Mouse (Mus musculus): ENCODE measurements around the gene Mylpf. TPM values are rescaled to one million over a fixed set of nuclear protein-coding genes. Genes with fewer than 3 reads are reported as not detected.

The Mylpf gene
- polyA plus RNA-seq (2012; fragmentation: generic; extraction: Trizol) = 39.4 TPM
- long read RNA-seq, experiment 1, transcript Mylpf-201 (7 exons, 766 nt) = major isoform, 209 of 249 reads
- long read RNA-seq, experiment 1, partial matches to known transcripts = 34 of 249 reads
- long read RNA-seq, experiment 1, other reads (novel, unspliced or antisense) = 5 of 249 reads
- long read RNA-seq, experiment 2 = 0 reads

DNA sequence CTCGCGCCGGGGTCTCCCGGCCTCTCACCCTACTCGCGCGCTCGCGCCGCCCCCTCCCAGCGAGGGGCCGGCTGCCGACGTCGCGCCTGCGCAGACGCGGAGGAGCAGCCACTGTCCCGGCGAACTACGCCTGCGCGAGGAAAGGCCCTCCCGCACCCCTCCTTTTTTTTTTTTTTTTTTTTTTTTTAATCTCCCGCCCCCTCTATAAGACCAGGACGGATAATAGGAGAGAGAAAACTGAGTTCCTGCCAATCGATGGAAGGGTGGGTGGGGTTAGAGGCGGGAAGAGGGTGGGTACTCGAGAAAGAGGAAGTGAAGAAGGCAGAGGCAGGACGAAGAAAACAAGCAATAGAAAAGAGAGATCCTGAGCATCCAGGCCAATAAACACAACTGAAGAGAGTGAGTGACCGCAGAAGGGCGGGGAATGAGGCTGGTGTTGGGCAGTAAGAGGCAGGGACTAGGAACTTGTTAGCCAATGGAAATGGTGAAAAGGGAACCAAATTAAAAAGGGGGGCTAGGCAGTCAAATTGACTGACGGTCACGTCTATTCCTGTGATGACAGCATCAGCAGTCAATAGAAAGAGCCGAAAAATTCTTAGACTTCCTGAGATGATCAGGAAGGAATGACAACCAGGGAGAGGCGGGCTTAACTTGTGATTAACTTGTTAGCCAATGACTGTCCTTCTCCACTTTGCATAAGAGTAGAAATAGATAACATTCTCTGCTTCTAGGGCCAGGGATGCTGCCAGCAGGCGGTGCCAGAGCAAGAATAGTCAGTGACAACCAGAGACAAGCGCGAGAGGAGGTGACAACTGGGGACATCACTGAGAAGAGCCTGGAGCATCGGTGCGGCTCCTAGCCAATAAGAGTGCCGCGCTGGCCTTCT, at the start of gene Mylpf:
Gene Mylpf (plus strand): TSS at position 338 of the 886 bp plus-strand sequence.
- H3K4me3 ChIP-seq (ENCODE audit: insufficient read depth, poor library complexity, severe bottlenecking) = peak within 1 kb of the TSS; percentile 83
- H3K79me2 ChIP-seq (ENCODE audit: control insufficient read depth, insufficient read depth) = peaks cover 43% of the 10 kb centered on the region
- H3K36me3 ChIP-seq (ENCODE audit: control insufficient read depth, insufficient read depth) = peaks cover 1% of the 10 kb centered on the region
- no peaks in the 10 kb centered on the region for H3K27me3 ChIP-seq (ENCODE audit: control insufficient read depth, insufficient read depth, insufficient read length)
- TF ChIP-seq CEBPB (IDR thresholded peaks at IDR 0.05; ENCODE audit: low read depth) (no peak), CTCF (IDR thresholded peaks at IDR 0.05; ENCODE audit: control insufficient read depth, insufficient read depth, insufficient read length) (peak; percentile 11), MYOD1 (IDR thresholded peaks at IDR 0.05; ENCODE audit: control insufficient read depth, insufficient read length, low read depth) (no peak), USF1 (IDR thresholded peaks at IDR 0.05; ENCODE audit: low read depth) (no peak), MYOG (IDR thresholded peaks at IDR 0.05; ENCODE audit: control insufficient read depth, extremely low read depth, insufficient read length) (no peak)
- peak within 1 kb of the TSS; percentile 68 for H3ac ChIP-seq (ENCODE audit: control insufficient read depth, insufficient read length, low read depth)
- peaks cover 36% of the 10 kb centered on the region for H3K79me3 ChIP-seq (ENCODE audit: low read depth)

DNA sequence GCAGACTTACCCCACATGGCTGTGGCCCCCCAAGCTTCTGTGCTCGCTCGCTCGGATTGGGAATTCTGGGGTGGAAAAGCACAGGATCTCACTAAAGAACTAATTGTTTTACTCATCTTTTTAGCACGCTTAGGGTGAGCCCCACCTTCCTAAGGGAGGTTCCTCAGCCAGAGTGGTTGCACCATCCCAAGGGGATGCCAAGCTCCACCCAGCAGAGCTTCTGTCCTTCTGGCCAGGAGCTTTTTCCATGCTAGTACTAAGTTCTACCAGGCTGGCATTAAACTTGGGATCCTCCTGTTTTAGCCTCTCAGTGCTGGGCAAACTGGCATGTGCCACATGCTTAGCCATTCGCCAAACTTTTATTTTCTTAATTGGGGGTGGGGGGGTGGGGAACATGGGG, 46.1 kb upstream of the Mylpf start:
- Histone ChIP-seq H3K4me3 (ENCODE audit: insufficient read depth, poor library complexity, severe bottlenecking) (no peak overlapping the region), H3ac (ENCODE audit: control insufficient read depth, insufficient read length, low read depth) (no peak overlapping the region), H3K79me3 (ENCODE audit: low read depth) (no peaks in the 10 kb centered on the region), H3K36me3 (ENCODE audit: control insufficient read depth, insufficient read depth) (no peaks in the 10 kb centered on the region), H3K79me2 (ENCODE audit: control insufficient read depth, insufficient read depth) (no peaks in the 10 kb centered on the region), H3K27me3 (ENCODE audit: control insufficient read depth, insufficient read depth, insufficient read length) (peaks cover 4% of the 10 kb centered on the region)
- no peak for TF ChIP-seq FOSL1 (IDR thresholded peaks at IDR 0.05; ENCODE audit: insufficient read depth, low read length, poor library complexity, severe bottlenecking)
- TF ChIP-seq MYOG (IDR thresholded peaks at IDR 0.05; ENCODE audit: control insufficient read depth, extremely low read depth, insufficient read length) = no peak
- no peak for TF ChIP-seq USF1 (IDR thresholded peaks at IDR 0.05; ENCODE audit: low read depth)
- no peak for TF ChIP-seq MYOD1 (IDR thresholded peaks at IDR 0.05; ENCODE audit: control insufficient read depth, insufficient read length, low read depth)
- TF ChIP-seq CTCF (IDR thresholded peaks at IDR 0.05; ENCODE audit: control insufficient read depth, insufficient read depth, insufficient read length) = no peak
- no peak for TF ChIP-seq MAX (IDR thresholded peaks at IDR 0.05)
- TF ChIP-seq CEBPB (IDR thresholded peaks at IDR 0.05; ENCODE audit: low read depth) = no peak

DNA sequence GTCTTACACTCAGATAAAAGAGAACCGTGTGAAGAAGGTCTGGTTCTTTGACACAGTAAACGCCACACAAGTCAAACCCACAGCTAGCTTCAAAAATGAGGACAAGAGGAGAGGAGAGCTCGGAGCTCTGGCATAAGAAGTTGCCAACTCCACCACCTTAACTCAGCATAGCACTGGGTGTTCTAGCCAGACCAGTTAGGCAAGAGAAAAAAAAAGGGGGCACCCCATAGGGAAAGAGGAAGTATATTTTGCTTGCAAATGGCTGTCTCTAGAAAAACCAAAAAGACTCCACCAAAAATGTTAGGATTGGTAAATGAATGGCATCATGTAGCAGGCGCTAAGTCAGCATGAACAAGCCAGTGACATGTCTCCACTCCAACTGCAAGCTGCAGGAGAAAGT, 44.7 kb upstream of the Mylpf start:
- no peaks in the 10 kb centered on the region for H3K79me3 ChIP-seq (ENCODE audit: low read depth)
- no peaks in the 10 kb centered on the region for H3K79me2 ChIP-seq (ENCODE audit: control insufficient read depth, insufficient read depth)
- H3K36me3 ChIP-seq (ENCODE audit: control insufficient read depth, insufficient read depth) = no peaks in the 10 kb centered on the region
- H3K27me3 ChIP-seq (ENCODE audit: control insufficient read depth, insufficient read depth, insufficient read length) = peaks cover 4% of the 10 kb centered on the region
- no peak overlapping the region for H3ac ChIP-seq (ENCODE audit: control insufficient read depth, insufficient read length, low read depth)
- H3K4me3 ChIP-seq (ENCODE audit: insufficient read depth, poor library complexity, severe bottlenecking) = no peak overlapping the region
- no peak for TF ChIP-seq MYOD1 (IDR thresholded peaks at IDR 0.05; ENCODE audit: control insufficient read depth, insufficient read length, low read depth)
- no peak for TF ChIP-seq CEBPB (IDR thresholded peaks at IDR 0.05; ENCODE audit: low read depth)
- TF ChIP-seq FOSL1 (IDR thresholded peaks at IDR 0.05; ENCODE audit: insufficient read depth, low read length, poor library complexity, severe bottlenecking) = no peak
- no peak for TF ChIP-seq MYOG (IDR thresholded peaks at IDR 0.05; ENCODE audit: control insufficient read depth, extremely low read depth, insufficient read length)
- no peak for TF ChIP-seq USF1 (IDR thresholded peaks at IDR 0.05; ENCODE audit: low read depth)
- TF ChIP-seq MAX (IDR thresholded peaks at IDR 0.05) = no peak
- TF ChIP-seq CTCF (IDR thresholded peaks at IDR 0.05; ENCODE audit: control insufficient read depth, insufficient read depth, insufficient read length) = no peak

DNA sequence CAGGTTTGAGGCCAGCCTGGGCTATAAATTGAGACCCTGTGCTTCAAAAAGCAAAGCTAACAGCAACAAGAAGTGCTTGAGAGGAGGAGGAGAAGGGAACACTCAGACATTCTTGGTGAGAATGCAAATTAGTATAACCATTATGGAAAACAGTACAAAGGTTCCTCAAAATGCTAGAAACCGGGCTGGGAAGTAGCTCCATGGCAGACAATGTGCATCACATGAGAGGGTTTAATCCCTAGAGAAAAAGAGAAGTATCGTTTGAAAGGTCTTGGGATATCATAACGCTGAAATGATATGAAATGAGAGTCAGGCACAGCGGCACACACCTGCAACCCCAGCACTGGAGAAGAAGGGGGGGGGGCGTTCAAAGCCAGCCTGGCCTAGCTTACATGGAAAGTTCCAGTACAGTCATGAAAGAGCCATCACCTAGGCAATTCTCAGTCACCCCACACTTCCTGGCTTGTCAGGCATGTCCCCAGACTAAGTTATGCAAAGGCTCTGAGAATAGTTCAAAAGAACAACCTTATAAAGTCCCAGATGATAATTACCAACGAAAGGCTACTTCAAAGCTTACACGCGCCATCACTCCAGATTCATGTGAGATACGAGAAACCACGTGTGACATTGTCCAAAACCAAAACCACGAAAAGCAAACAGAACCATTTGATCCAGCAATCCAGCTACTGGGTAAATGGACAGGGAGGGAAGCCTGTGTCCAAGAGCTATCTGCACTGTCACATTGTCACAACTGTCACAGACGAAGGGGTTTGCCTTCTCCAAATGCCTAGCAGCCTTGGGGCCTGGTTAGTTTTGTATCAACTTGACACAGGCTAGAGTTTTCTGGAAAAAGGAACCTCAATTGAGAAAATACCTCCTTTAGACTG, 42.8 kb upstream of the Mylpf start:
- Histone ChIP-seq H3K4me3 (ENCODE audit: insufficient read depth, poor library complexity, severe bottlenecking) (no peak overlapping the region), H3K36me3 (ENCODE audit: control insufficient read depth, insufficient read depth) (no peaks in the 10 kb centered on the region), H3K79me2 (ENCODE audit: control insufficient read depth, insufficient read depth) (no peaks in the 10 kb centered on the region), H3K79me3 (ENCODE audit: low read depth) (no peaks in the 10 kb centered on the region), H3K27me3 (ENCODE audit: control insufficient read depth, insufficient read depth, insufficient read length) (peaks cover 4% of the 10 kb centered on the region), H3ac (ENCODE audit: control insufficient read depth, insufficient read length, low read depth) (no peak overlapping the region)
- TF ChIP-seq MYOD1 (IDR thresholded peaks at IDR 0.05; ENCODE audit: control insufficient read depth, insufficient read length, low read depth) (no peak), CTCF (IDR thresholded peaks at IDR 0.05; ENCODE audit: control insufficient read depth, insufficient read depth, insufficient read length) (no peak), FOSL1 (IDR thresholded peaks at IDR 0.05; ENCODE audit: insufficient read depth, low read length, poor library complexity, severe bottlenecking) (no peak), MYOG (IDR thresholded peaks at IDR 0.05; ENCODE audit: control insufficient read depth, extremely low read depth, insufficient read length) (no peak), CEBPB (IDR thresholded peaks at IDR 0.05; ENCODE audit: low read depth) (no peak), MAX (IDR thresholded peaks at IDR 0.05) (no peak), USF1 (IDR thresholded peaks at IDR 0.05; ENCODE audit: low read depth) (no peak)

DNA sequence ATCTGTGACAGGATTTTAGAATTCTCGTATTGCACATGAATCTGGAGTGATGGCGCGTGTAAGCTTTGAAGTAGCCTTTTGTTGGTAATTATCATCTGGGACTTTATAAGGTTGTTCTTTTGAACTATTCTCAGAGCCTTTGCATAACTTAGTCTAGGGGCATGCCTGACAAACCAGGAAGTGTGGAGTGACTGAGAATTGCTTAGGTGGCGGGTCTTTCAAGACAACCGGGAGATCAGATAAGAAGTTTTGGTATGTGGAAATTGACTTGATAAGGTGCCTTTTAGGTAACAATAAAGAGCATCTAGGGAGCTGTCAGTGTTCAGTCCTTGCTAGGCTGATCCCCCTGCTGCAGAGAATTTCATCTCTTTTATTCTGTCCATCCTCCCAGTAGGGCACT, 42.2 kb upstream of the Mylpf start:
- TF ChIP-seq USF1 (IDR thresholded peaks at IDR 0.05; ENCODE audit: low read depth) = no peak
- TF ChIP-seq CEBPB (IDR thresholded peaks at IDR 0.05; ENCODE audit: low read depth) = no peak
- no peak for TF ChIP-seq MAX (IDR thresholded peaks at IDR 0.05)
- no peak for TF ChIP-seq CTCF (IDR thresholded peaks at IDR 0.05; ENCODE audit: control insufficient read depth, insufficient read depth, insufficient read length)
- no peak for TF ChIP-seq MYOG (IDR thresholded peaks at IDR 0.05; ENCODE audit: control insufficient read depth, extremely low read depth, insufficient read length)
- TF ChIP-seq MYOD1 (IDR thresholded peaks at IDR 0.05; ENCODE audit: control insufficient read depth, insufficient read length, low read depth) = no peak
- no peak for TF ChIP-seq FOSL1 (IDR thresholded peaks at IDR 0.05; ENCODE audit: insufficient read depth, low read length, poor library complexity, severe bottlenecking)
- H3K36me3 ChIP-seq (ENCODE audit: control insufficient read depth, insufficient read depth) = no peaks in the 10 kb centered on the region
- no peak overlapping the region for H3ac ChIP-seq (ENCODE audit: control insufficient read depth, insufficient read length, low read depth)
- H3K27me3 ChIP-seq (ENCODE audit: control insufficient read depth, insufficient read depth, insufficient read length) = peaks cover 4% of the 10 kb centered on the region
- H3K79me2 ChIP-seq (ENCODE audit: control insufficient read depth, insufficient read depth) = no peaks in the 10 kb centered on the region
- H3K4me3 ChIP-seq (ENCODE audit: insufficient read depth, poor library complexity, severe bottlenecking) = no peak overlapping the region
- H3K79me3 ChIP-seq (ENCODE audit: low read depth) = no peaks in the 10 kb centered on the region

All from C2C12 (cell line).